Mouse (Mus musculus): Measurements from ENCODE around the gene Gm49380. TPM values are rescaled to one million over a fixed set of nuclear protein-coding genes. Genes with fewer than 3 reads are reported as not detected.

Gene Gm49380
- polyA plus RNA-seq, 1 experiment: 0.04 TPM

GRCm38 (mm10) chr9:44075276-44075995 lies 37.9 kb downstream of the Gm49380 start:
- no peak for DNase-seq (ENCODE audit: low read depth)

GRCm38 (mm10) chr9:44074395-44075275 lies 38.7 kb downstream of the Gm49380 start:
- DNase-seq (ENCODE audit: low read depth): no peak

GRCm38 (mm10) chr9:44073115-44073514 lies 40.2 kb downstream of the Gm49380 start:
- no peak for DNase-seq (ENCODE audit: low read depth)

GRCm38 (mm10) chr9:44072599-44072915 lies 40.7 kb downstream of the Gm49380 start:
- DNase-seq (ENCODE audit: low read depth): no peak

GRCm38 (mm10) chr9:44071914-44072598 lies 41.2 kb downstream of the Gm49380 start:
- no peak for DNase-seq (ENCODE audit: low read depth)

GRCm38 (mm10) chr9:44070844-44071231 lies 42.5 kb downstream of the Gm49380 start:
- no peak for DNase-seq (ENCODE audit: low read depth)

- no peak for DNase-seq (ENCODE audit: low read depth)
Measured at GRCm38 (mm10) chr9:44070113-44070843, 43.0 kb downstream of the Gm49380 start.

GRCm38 (mm10) chr9:44069252-44069651 lies 44.0 kb downstream of the Gm49380 start:
- no peak for DNase-seq (ENCODE audit: low read depth)

GRCm38 (mm10) chr9:44067960-44068330 lies 45.4 kb downstream of the Gm49380 start:
- DNase-seq (ENCODE audit: low read depth): no peak

GRCm38 (mm10) chr9:44067241-44067959 lies 45.9 kb downstream of the Gm49380 start:
- no peak for DNase-seq (ENCODE audit: low read depth)

GRCm38 (mm10) chr9:44066785-44067225 lies 46.5 kb downstream of the Gm49380 start, which contains the start of gene Usp2:
Gene Usp2 (plus strand): TSS chr9:44067021.
- DNase-seq (ENCODE audit: low read depth): no peak

- no peak for DNase-seq (ENCODE audit: low read depth)
Measured at GRCm38 (mm10) chr9:44065177-44065576, 48.1 kb downstream of the Gm49380 start.

GRCm38 (mm10) chr9:44058606-44059005 lies 54.7 kb downstream of the Gm49380 start:
- no peak for DNase-seq (ENCODE audit: low read depth)

- no peak for DNase-seq (ENCODE audit: low read depth)
Measured at GRCm38 (mm10) chr9:44053936-44054335, 59.4 kb downstream of the Gm49380 start.

- no peak for DNase-seq (ENCODE audit: low read depth)
Measured at GRCm38 (mm10) chr9:44052855-44053254, 60.4 kb downstream of the Gm49380 start.

- no peak for DNase-seq (ENCODE audit: low read depth)
Measured at GRCm38 (mm10) chr9:44049381-44050165, 63.7 kb downstream of the Gm49380 start.

GRCm38 (mm10) chr9:44048541-44049380 lies 64.5 kb downstream of the Gm49380 start:
- DNase-seq (ENCODE audit: low read depth): no peak

GRCm38 (mm10) chr9:44047571-44048490 lies 65.5 kb downstream of the Gm49380 start:
- DNase-seq (ENCODE audit: low read depth): no peak

Data from gonadal fat pad, adult 2 months (tissue).